Mouse (Mus musculus): ENCODE measurements around the gene Rps15. TPM values are rescaled to one million over a fixed set of nuclear protein-coding genes. Genes with fewer than 3 reads are reported as not detected.
A peak's percentile ranks its signal among the peaks of the same experiment; 100 is the strongest.

The Rps15 gene
- total and polyA plus RNA-seq, 2 experiments from 2014 or later = 499 to 1,030 TPM

DNA sequence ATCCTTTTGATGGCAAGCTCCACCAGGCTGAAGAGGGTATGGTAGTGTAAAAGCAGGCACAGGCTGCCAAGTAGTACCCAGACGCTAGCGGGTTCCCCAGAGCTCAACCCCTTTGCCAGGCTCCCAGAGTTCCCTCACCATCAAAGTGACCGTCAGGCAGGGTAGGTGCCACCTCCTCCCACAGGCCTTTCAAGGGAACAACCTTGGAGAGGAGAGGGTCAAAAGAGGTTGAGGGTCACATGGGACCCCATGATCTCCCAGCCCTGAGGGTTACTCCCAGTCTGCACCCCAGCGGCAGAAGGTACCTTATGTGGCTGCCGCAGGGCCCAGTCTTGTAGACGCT lies 32.8 kb upstream of the Rps15 start:
- peak overlapping the region; percentile 96 for H3K27ac ChIP-seq (ENCODE audit: low read depth)
- DNase-seq (ENCODE audit: low spot score) = no peak
- no peak for ATAC-seq (ENCODE audit: insufficient read depth, low read depth)
- no peaks in the 10 kb centered on the region for H3K27me3 ChIP-seq (ENCODE audit: control insufficient read depth, insufficient read depth, low read length)
- H3K4me2 ChIP-seq (ENCODE audit: low read depth, low read length) = peak overlapping the region; percentile 86
- H3K36me3 ChIP-seq (replicated peaks; ENCODE audit: control insufficient read depth, insufficient read depth, low read length) = peaks cover 43% of the 10 kb centered on the region
- peaks cover 24% of the 10 kb centered on the region for H3K4me1 ChIP-seq (ENCODE audit: control insufficient read depth, insufficient read depth)
- no peaks in the 10 kb centered on the region for H3K9me3 ChIP-seq (replicated peaks; ENCODE audit: control insufficient read depth, low read length)
- 57% methylated on average over 6 of the region's 6 CpGs for WGBS
- H3K4me3 ChIP-seq (ENCODE audit: low read depth, low read length) = peak overlapping the region; percentile 54; the same call in 1 of the 2 replicates
- no peak overlapping the region; the same call in 1 of the 2 replicates for H3K9ac ChIP-seq (replicated peaks; ENCODE audit: low read depth, low read length)
- TF ChIP-seq EP300 (IDR thresholded peaks at IDR 0.05; ENCODE audit: low read depth) = no peak
- no peak for TF ChIP-seq CTCF (IDR thresholded peaks at IDR 0.05; ENCODE audit: low read depth)

GRCm38 (mm10) chr10:80259861-80260641 lies 32.2 kb upstream of the Rps15 start:
- peak overlapping the region; percentile 96 for H3K27ac ChIP-seq (ENCODE audit: low read depth)
- peaks cover 24% of the 10 kb centered on the region for H3K4me1 ChIP-seq (ENCODE audit: control insufficient read depth, insufficient read depth)
- H3K9me3 ChIP-seq (replicated peaks; ENCODE audit: control insufficient read depth, low read length) = no peaks in the 10 kb centered on the region
- peaks cover 37% of the 10 kb centered on the region for H3K36me3 ChIP-seq (replicated peaks; ENCODE audit: control insufficient read depth, insufficient read depth, low read length)
- H3K4me2 ChIP-seq (ENCODE audit: low read depth, low read length) = peak overlapping the region; percentile 86
- WGBS = 4% methylated on average over 19 of the region's 19 CpGs
- DNase-seq (ENCODE audit: low spot score) (peak; percentile 46), ATAC-seq (ENCODE audit: insufficient read depth, low read depth) (no peak)
- H3K9ac ChIP-seq (replicated peaks; ENCODE audit: low read depth, low read length) = peak overlapping the region; percentile 61
- no peaks in the 10 kb centered on the region for H3K27me3 ChIP-seq (ENCODE audit: control insufficient read depth, insufficient read depth, low read length)
- peak overlapping the region; percentile 54 for H3K4me3 ChIP-seq (ENCODE audit: low read depth, low read length)
- no peak for TF ChIP-seq EP300 (IDR thresholded peaks at IDR 0.05; ENCODE audit: low read depth)

DNA sequence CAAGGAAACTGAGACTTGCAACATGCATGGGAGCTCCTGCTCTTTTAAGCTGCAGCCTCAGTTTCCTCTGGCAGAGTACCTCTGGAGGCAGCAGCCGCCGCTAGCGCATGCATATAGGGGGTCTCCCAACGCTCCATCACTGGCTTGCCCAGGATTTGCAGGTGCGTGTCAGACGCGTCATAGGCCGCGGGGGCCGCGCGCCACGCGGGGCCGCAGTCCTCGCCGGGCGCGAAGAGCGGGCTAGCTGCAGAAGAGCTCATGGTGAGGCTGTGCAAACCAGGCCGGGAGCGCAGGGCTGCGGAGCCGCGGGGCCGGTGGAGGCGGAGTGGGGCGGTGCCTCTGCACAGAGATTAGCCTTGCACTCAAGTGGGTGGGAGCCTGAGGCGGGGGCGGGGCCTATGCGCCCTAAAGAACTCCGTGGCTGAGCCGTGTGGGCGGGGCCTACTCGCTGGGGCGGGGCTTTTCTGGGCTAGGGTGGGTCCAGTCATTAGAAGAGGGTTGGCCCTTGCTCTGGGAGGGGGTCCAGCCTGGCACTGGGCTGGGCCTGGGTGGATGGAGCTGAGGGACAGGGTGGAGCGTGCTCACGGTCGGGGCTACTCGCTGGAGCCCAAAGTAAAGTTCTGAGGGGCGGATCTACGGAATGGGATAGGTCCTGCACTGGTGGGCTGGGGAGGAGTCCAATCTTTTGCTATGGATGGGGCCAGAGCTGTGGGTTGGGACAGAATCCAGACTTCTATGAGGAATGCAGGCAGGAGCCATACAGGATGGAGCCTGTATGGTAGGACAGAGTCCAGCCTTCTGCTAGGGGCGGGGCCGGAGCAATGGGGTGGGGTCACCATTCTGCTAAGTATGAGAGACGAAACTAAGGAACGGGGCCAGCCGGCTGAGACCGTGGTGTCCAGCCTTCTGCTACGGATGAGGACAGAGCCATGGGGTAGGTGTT lies 31.3 kb upstream of the Rps15 start, which contains the start of the genes Gamt and Dazap1:
TSS of gene Gamt (minus strand) at position 371 of the 943 bp plus-strand sequence.
TSS of gene Dazap1 (plus strand) at position 845 of the 943 bp plus-strand sequence.
- peak within 1 kb of the TSS; percentile 96 for H3K27ac ChIP-seq (ENCODE audit: low read depth)
- WGBS = under 1% methylated on average over 49 of the region's 49 CpGs
- H3K27me3 ChIP-seq (ENCODE audit: control insufficient read depth, insufficient read depth, low read length) = no peaks in the 10 kb centered on the region
- ATAC-seq (ENCODE audit: insufficient read depth, low read depth) (peak; percentile 77), DNase-seq (ENCODE audit: low spot score) (peak; percentile 95)
- H3K4me2 ChIP-seq (ENCODE audit: low read depth, low read length) = peak within 1 kb of the TSS; percentile 86
- H3K4me1 ChIP-seq (ENCODE audit: control insufficient read depth, insufficient read depth) = peaks cover 29% of the 10 kb centered on the region
- peaks cover 28% of the 10 kb centered on the region for H3K36me3 ChIP-seq (replicated peaks; ENCODE audit: control insufficient read depth, insufficient read depth, low read length)
- TF ChIP-seq EP300 (IDR thresholded peaks at IDR 0.05; ENCODE audit: low read depth) (peak; percentile 69; the same call in 1 of the 2 replicates), CTCF (IDR thresholded peaks at IDR 0.05; ENCODE audit: low read depth) (no peak)
- H3K9ac ChIP-seq (replicated peaks; ENCODE audit: low read depth, low read length) = peak within 1 kb of the TSS; percentile 63
- H3K4me3 ChIP-seq (ENCODE audit: low read depth, low read length) = peak within 1 kb of the TSS; percentile 54
- no peaks in the 10 kb centered on the region for H3K9me3 ChIP-seq (replicated peaks; ENCODE audit: control insufficient read depth, low read length)

- H3K4me3 ChIP-seq (ENCODE audit: low read depth, low read length) = peak overlapping the region; percentile 54
- H3K4me2 ChIP-seq (ENCODE audit: low read depth, low read length) = peak overlapping the region; percentile 86
- peaks cover 21% of the 10 kb centered on the region for H3K36me3 ChIP-seq (replicated peaks; ENCODE audit: control insufficient read depth, insufficient read depth, low read length)
- DNase-seq (ENCODE audit: low spot score) (peak; percentile 93), ATAC-seq (ENCODE audit: insufficient read depth, low read depth) (peak; percentile 62)
- no peaks in the 10 kb centered on the region for H3K9me3 ChIP-seq (replicated peaks; ENCODE audit: control insufficient read depth, low read length)
- H3K27me3 ChIP-seq (ENCODE audit: control insufficient read depth, insufficient read depth, low read length) = no peaks in the 10 kb centered on the region
- WGBS = under 1% methylated on average over 14 of the region's 14 CpGs
- peaks cover 35% of the 10 kb centered on the region for H3K4me1 ChIP-seq (ENCODE audit: control insufficient read depth, insufficient read depth)
- H3K9ac ChIP-seq (replicated peaks; ENCODE audit: low read depth, low read length) = peak overlapping the region; percentile 63
- H3K27ac ChIP-seq (ENCODE audit: low read depth) = peak overlapping the region; percentile 96
- TF ChIP-seq CTCF (IDR thresholded peaks at IDR 0.05; ENCODE audit: low read depth) = no peak
- TF ChIP-seq EP300 (IDR thresholded peaks at IDR 0.05; ENCODE audit: low read depth) = 0 out of 2 replicates have a peak, but pooled peaks have one; percentile 10
These were observed 30.7 kb upstream of the Rps15 start for GRCm38 (mm10) chr10:80261585-80261968.

DNA sequence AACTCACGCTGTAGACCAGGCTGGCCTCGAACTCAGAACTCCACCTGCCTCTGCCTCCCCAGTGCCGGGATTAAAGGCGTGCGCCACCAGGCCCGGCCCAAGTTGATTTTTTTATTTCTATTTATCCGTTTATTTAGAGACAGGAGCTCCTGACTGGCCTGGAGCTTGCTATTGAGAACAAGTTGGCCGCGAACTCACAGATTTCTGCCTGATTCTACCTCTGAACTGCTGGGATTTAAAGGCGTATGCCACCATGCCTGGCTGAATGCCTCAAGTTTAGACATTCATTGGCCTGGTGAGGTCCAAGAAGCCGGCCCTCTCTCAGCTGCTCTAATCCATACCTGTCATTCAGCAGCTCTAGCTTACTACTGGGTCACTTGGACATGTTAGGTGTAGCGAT lies 30.1 kb upstream of the Rps15 start:
- no peaks in the 10 kb centered on the region for H3K9me3 ChIP-seq (replicated peaks; ENCODE audit: control insufficient read depth, low read length)
- 71% methylated on average over 12 of the region's 12 CpGs for WGBS
- H3K36me3 ChIP-seq (replicated peaks; ENCODE audit: control insufficient read depth, insufficient read depth, low read length) = peaks cover 16% of the 10 kb centered on the region
- H3K27me3 ChIP-seq (ENCODE audit: control insufficient read depth, insufficient read depth, low read length) = no peaks in the 10 kb centered on the region
- H3K9ac ChIP-seq (replicated peaks; ENCODE audit: low read depth, low read length) = 0 out of 2 replicates have a peak overlapping the region, but pooled peaks have one; percentile 26
- ATAC-seq (ENCODE audit: insufficient read depth, low read depth) (no peak), DNase-seq (ENCODE audit: low spot score) (no peak)
- H3K27ac ChIP-seq (ENCODE audit: low read depth) = peak overlapping the region; percentile 96
- peak overlapping the region; percentile 86 for H3K4me2 ChIP-seq (ENCODE audit: low read depth, low read length)
- TF ChIP-seq CTCF (IDR thresholded peaks at IDR 0.05; ENCODE audit: low read depth) (no peak), EP300 (IDR thresholded peaks at IDR 0.05; ENCODE audit: low read depth) (no peak)
- peak overlapping the region; percentile 54 for H3K4me3 ChIP-seq (ENCODE audit: low read depth, low read length)
- peaks cover 41% of the 10 kb centered on the region for H3K4me1 ChIP-seq (ENCODE audit: control insufficient read depth, insufficient read depth)

All from heart, postnatal 0 days (tissue).